Mouse (Mus musculus) MEL (cell line): ENCODE results near the gene Tmprss11a. TPM values are rescaled to one million over a fixed set of nuclear protein-coding genes. Genes with fewer than 3 reads are reported as not detected.

Source experiments
- DNase-seq: peaks from one replicate; pipeline ENCODE4 v3.0.0; 2011; ENCODE audit warnings: low read depth, low spot score
- H3K27ac ChIP-seq: 2 replicates; pipeline ENCODE4 v1.5.1; 2012; ENCODE audit warnings: low read depth, mild to moderate bottlenecking, control low read depth, low read length, moderate library complexity; ENCODE audit not compliant: control insufficient read depth
- H3K27me3 ChIP-seq, 2 experiments: fragments of 150-350 bp in 1 of 2; sonication (generic) in 1 of 2; 2 replicates each; pipeline ENCODE4 v1.6.1; 2012; ENCODE audit warnings: low read length in 2 of 2, mild to moderate bottlenecking in 2 of 2, improper control_type of control experiment in 1 of 2, moderate library complexity in 1 of 2; ENCODE audit not compliant: insufficient read depth in 2 of 2, control insufficient read depth in 1 of 2
- H3K36me3 ChIP-seq, 2 experiments: 2 replicates each; pipeline ENCODE4 v1.6.1; 2012 to 2014; ENCODE audit warnings: low read length in 2 of 2, improper control_type of control experiment in 1 of 2, inconsistent platforms in 1 of 2, mild to moderate bottlenecking in 1 of 2; ENCODE audit not compliant: insufficient read depth in 2 of 2, control insufficient read depth in 1 of 2
- H3K4me1 ChIP-seq, 2 experiments: fragments of 150-350 bp in 1 of 2; sonication (generic) in 1 of 2; 2 replicates each; pipeline ENCODE4 v1.6.1; 2012; ENCODE audit warnings: low read length in 2 of 2, improper control_type of control experiment in 1 of 2, mild to moderate bottlenecking in 1 of 2; ENCODE audit not compliant: insufficient read depth in 2 of 2, control insufficient read depth in 1 of 2
- H3K4me3 ChIP-seq, 2 experiments: fragments of 150-350 bp in 1 of 2; sonication (generic) in 1 of 2; 2 replicates each; pipeline ENCODE4 v1.5.1; 2012; ENCODE audit warnings: low read depth in 2 of 2, low read length in 2 of 2, mild to moderate bottlenecking in 2 of 2, moderate library complexity in 2 of 2, control low read depth in 1 of 2, improper control_type of control experiment in 1 of 2; ENCODE audit not compliant: control insufficient read depth in 1 of 2, insufficient read depth in 1 of 2
- H3K79me2 ChIP-seq: 2 replicates; pipeline ENCODE4 v1.6.1; 2012; ENCODE audit warnings: mild to moderate bottlenecking, low read length, moderate library complexity; ENCODE audit not compliant: control insufficient read depth, poor library complexity, insufficient read depth
- H3K9ac ChIP-seq: 2 replicates; pipeline ENCODE4 v1.6.1; 2012; ENCODE audit warnings: low read depth, mild to moderate bottlenecking, control low read depth, low read length, moderate library complexity; ENCODE audit not compliant: control insufficient read depth, poor library complexity, severe bottlenecking
- H3K9me3 ChIP-seq: fragments of 150-350 bp; sonication (generic); replicated peaks from 2 replicates; pipeline ENCODE4 v1.6.1; 2012; ENCODE audit warnings: mild to moderate bottlenecking, low read length, improper control_type of control experiment, moderate library complexity; ENCODE audit not compliant: insufficient read depth
- BHLHE40 ChIP-seq: IDR thresholded peaks from 2 replicates; pipeline ENCODE4 v1.6.1; 2012; ENCODE audit warnings: low read depth, mild to moderate bottlenecking, inconsistent platforms, low read length, improper control_type of control experiment, borderline replicate concordance
- CHD2 ChIP-seq: IDR thresholded peaks from 2 replicates; pipeline ENCODE4 v1.6.1; 2011; ENCODE audit warnings: low read length, improper control_type of control experiment
- CTCF ChIP-seq, 3 experiments: IDR thresholded peaks in 2 of 3; conservative IDR thresholded peaks in 1 of 3; 2 replicates each; pipeline ENCODE4 v1.5.1; 2011 to 2012; ENCODE audit warnings: low read length in 3 of 3, low read depth in 2 of 3, mild to moderate bottlenecking in 2 of 3, improper control_type of control experiment in 1 of 3, inconsistent platforms in 1 of 3, mixed read lengths in 1 of 3, moderate library complexity in 1 of 3; ENCODE audit not compliant: control insufficient read depth in 1 of 3, insufficient read depth in 1 of 3, poor library complexity in 1 of 3, severe bottlenecking in 1 of 3
- ELF1 ChIP-seq: IDR thresholded peaks from 2 replicates; pipeline ENCODE4 v1.6.1; 2014; ENCODE audit warnings: low read depth, mild to moderate bottlenecking, inconsistent platforms, low read length, improper control_type of control experiment, moderate library complexity
- EP300 ChIP-seq, 2 experiments: IDR thresholded peaks; 2 replicates each; pipeline ENCODE4 v1.6.1; 2011; ENCODE audit warnings: improper control_type of control experiment in 2 of 2, low read length in 2 of 2, low read depth in 1 of 2, mild to moderate bottlenecking in 1 of 2
- ETS1 ChIP-seq: IDR thresholded peaks from 2 replicates; pipeline ENCODE4 v1.6.1; 2012; ENCODE audit warnings: low read depth, mild to moderate bottlenecking, inconsistent platforms, low read length, improper control_type of control experiment, moderate library complexity
- GATA1 ChIP-seq: IDR thresholded peaks from 2 replicates; pipeline ENCODE4 v1.6.1; 2011; ENCODE audit warnings: low read depth, low read length, improper control_type of control experiment
- HCFC1 ChIP-seq: IDR thresholded peaks from 2 replicates; pipeline ENCODE4 v1.6.1; 2012; ENCODE audit warnings: low read depth, mild to moderate bottlenecking, inconsistent platforms, low read length, improper control_type of control experiment, moderate library complexity
- MEF2A ChIP-seq: IDR thresholded peaks from 2 replicates; pipeline ENCODE4 v1.6.1; 2014; ENCODE audit warnings: low read depth, mild to moderate bottlenecking, inconsistent platforms, low read length, improper control_type of control experiment; ENCODE audit not compliant: poor library complexity, insufficient replicate concordance, severe bottlenecking; ENCODE audit errors: extremely low read depth
- MXI1 ChIP-seq: IDR thresholded peaks from 2 replicates; pipeline ENCODE4 v1.6.1; 2011; ENCODE audit warnings: mild to moderate bottlenecking, low read depth, low read length, improper control_type of control experiment
- MYC ChIP-seq: IDR thresholded peaks from 2 replicates; pipeline ENCODE4 v1.6.1; 2011; ENCODE audit warnings: low read depth, mild to moderate bottlenecking, low read length, improper control_type of control experiment, moderate library complexity
- NRF1 ChIP-seq: IDR thresholded peaks from 2 replicates; pipeline ENCODE4 v1.6.1; 2014; ENCODE audit warnings: low read depth, mild to moderate bottlenecking, inconsistent platforms, low read length, improper control_type of control experiment, moderate library complexity; ENCODE audit not compliant: poor library complexity, insufficient read depth, severe bottlenecking
- POLR2AphosphoS2 ChIP-seq: IDR thresholded peaks from 2 replicates; pipeline ENCODE4 v1.6.1; 2011; ENCODE audit warnings: low read length, improper control_type of control experiment
- POLR2AphosphoS5 ChIP-seq: IDR thresholded peaks from 2 replicates; pipeline ENCODE4 v1.6.1; 2012; ENCODE audit warnings: low read depth, borderline replicate concordance, mild to moderate bottlenecking, inconsistent platforms, low read length, moderate library complexity, mixed read lengths
- RAD21 ChIP-seq: IDR thresholded peaks from 2 replicates; pipeline ENCODE4 v1.6.1; 2011; ENCODE audit warnings: mild to moderate bottlenecking, low read depth, low read length, improper control_type of control experiment
- RCOR1 ChIP-seq: IDR thresholded peaks from 2 replicates; pipeline ENCODE4 v1.6.1; 2012; ENCODE audit warnings: low read depth, mild to moderate bottlenecking, inconsistent platforms, low read length, improper control_type of control experiment
- SMC3 ChIP-seq: IDR thresholded peaks from 2 replicates; pipeline ENCODE4 v1.6.1; 2011; ENCODE audit warnings: low read depth, low read length, improper control_type of control experiment
- TCF12 ChIP-seq: IDR thresholded peaks from 2 replicates; pipeline ENCODE4 v1.6.1; 2014; ENCODE audit warnings: low read depth, mild to moderate bottlenecking, inconsistent platforms, low read length, improper control_type of control experiment, moderate library complexity
- USF1 ChIP-seq: IDR thresholded peaks from 2 replicates; pipeline ENCODE4 v1.6.1; 2014; ENCODE audit warnings: low read depth, mild to moderate bottlenecking, inconsistent platforms, low read length, improper control_type of control experiment, moderate library complexity
- ZC3H11A ChIP-seq: IDR thresholded peaks from 2 replicates; pipeline ENCODE4 v1.6.1; 2012; ENCODE audit warnings: low read depth, mild to moderate bottlenecking, inconsistent platforms, low read length, improper control_type of control experiment
- ZKSCAN1 ChIP-seq: IDR thresholded peaks from 2 replicates; pipeline ENCODE4 v1.6.1; 2012; ENCODE audit warnings: low read depth, mild to moderate bottlenecking, inconsistent platforms, low read length, improper control_type of control experiment, moderate library complexity
- ZNF384 ChIP-seq: IDR thresholded peaks from 2 replicates; pipeline ENCODE4 v1.6.1; 2012; ENCODE audit warnings: low read depth, mild to moderate bottlenecking, inconsistent platforms, low read length, improper control_type of control experiment
- polyA plus RNA-seq, 2 experiments: library from polyadenylated mRNA; stranded (reverse) in 1 of 2; unstranded in 1 of 2; fragments of >175 nt in 1 of 2; fragments of >200 nt in 1 of 2; gene quantifications; 2 replicates each; pipeline versions ENCODE4 v1.2.1 to v1.2.4; 2012; ENCODE audit warnings: low replicate concordance in 2 of 2, low read depth in 1 of 2; ENCODE audit not compliant: insufficient read length in 2 of 2, insufficient read depth in 1 of 2, missing spikeins in 1 of 2
- total RNA-seq: library from RNA; depleted of rRNA; stranded (reverse); fragments of 300-350 nt; gene quantifications from 2 replicates; pipeline ENCODE4 v1.2.3, GENCODE M21; 2012

Tmprss11a gene
- total and polyA plus RNA-seq, 3 experiments = not detected

DNA sequence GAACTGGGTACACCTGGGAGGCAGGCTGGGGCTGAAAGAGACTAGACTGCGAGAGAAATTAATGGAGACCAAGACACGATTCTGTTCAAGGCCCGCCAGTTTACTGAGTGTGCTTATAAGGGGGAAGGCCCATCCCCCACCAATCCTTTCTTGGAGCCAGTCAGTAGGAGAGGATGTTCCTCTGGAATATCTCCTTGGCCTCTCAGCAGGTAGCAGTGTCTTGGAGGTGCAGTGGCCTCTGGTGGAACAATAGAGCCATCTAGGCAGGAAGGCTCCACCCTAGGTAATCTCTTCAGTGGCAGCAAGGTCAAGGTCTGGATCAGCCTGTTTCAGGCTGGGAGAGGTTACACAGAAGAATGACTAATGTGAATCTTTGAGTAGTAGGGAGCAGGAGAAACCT, 61.6 kb downstream of the Tmprss11a start:
- no peaks in the 10 kb centered on the region for H3K27me3 ChIP-seq
- DNase-seq = no peak
- no peak for TF ChIP-seq ELF1
- TF ChIP-seq CHD2 = no peak
- no peak for TF ChIP-seq POLR2AphosphoS5
- no peak for TF ChIP-seq BHLHE40
- no peak for TF ChIP-seq MEF2A
- TF ChIP-seq USF1 = no peak
- no peak for TF ChIP-seq ETS1
- no peak for TF ChIP-seq ZNF384
- TF ChIP-seq, all 39 proteins: peak for 0

DNA sequence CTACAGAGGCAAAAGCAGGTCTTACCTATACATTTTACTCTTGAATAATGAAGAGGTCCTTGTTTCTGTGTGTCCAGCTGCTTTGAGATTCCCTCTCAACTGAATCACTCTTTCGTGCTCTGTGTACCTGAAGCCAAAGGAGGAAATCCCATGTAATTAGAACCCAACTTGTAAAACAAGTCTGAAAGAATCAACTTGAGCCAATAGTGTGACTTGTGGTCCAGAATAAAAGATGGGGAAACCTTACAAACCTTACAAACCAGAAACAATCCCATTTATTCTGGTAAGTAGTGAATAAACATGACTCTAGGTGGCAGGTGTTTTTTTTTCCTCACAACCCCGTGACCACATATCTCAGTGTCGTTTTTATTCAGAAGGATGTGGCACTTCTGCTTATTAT, 95.5 kb downstream of the Tmprss11a start, which contains the start of gene Tmprss11d:
Gene Tmprss11d (minus strand): TSS at position 101 of the 400 bp plus-strand sequence.
- Histone ChIP-seq H3K27me3 (no peaks in the 10 kb centered on the region), H3K36me3 (no peaks in the 10 kb centered on the region), H3K4me1 (no peaks in the 10 kb centered on the region), H3K9me3 (no peaks in the 10 kb centered on the region), H3K9ac (no peak within 1 kb of the TSS), H3K27ac (no peak within 1 kb of the TSS), H3K4me3 (no peak within 1 kb of the TSS)
- no peak for DNase-seq
- no peak for TF ChIP-seq SMC3
- TF ChIP-seq MXI1 = no peak
- no peak for TF ChIP-seq ZC3H11A
- no peak for TF ChIP-seq EP300 (IDR thresholded peaks at IDR 0.05; ENCODE audit: low read depth in 1 of 2, low read length in 2 of 2)
- TF ChIP-seq POLR2AphosphoS2 = no peak
- TF ChIP-seq ZNF384 = no peak
- TF ChIP-seq RCOR1 = no peak
- TF ChIP-seq RAD21 = no peak
- TF ChIP-seq NRF1 = no peak
- no peak for TF ChIP-seq ZKSCAN1
- no peak for TF ChIP-seq HCFC1
- TF ChIP-seq POLR2AphosphoS5 = no peak
- TF ChIP-seq TCF12 = no peak
- TF ChIP-seq ETS1 = no peak
- TF ChIP-seq MYC = no peak
- TF ChIP-seq CTCF (IDR thresholded peaks at IDR 0.05 in 2 of 3, conservative IDR thresholded peaks at IDR 0.05 in 1 of 3; ENCODE audit: control insufficient read depth in 1 of 3, insufficient read depth in 1 of 3, low read depth in 2 of 3, low read length in 3 of 3, poor library complexity in 1 of 3, severe bottlenecking in 1 of 3) = no peak
- no peak for TF ChIP-seq ELF1
- TF ChIP-seq GATA1 = no peak
- TF ChIP-seq, all 39 proteins: peak for 0
- no peaks in the 10 kb centered on the region for H3K79me2 ChIP-seq

More for the DNA sequence above, 61.6 kb downstream of the Tmprss11a start:
- Histone ChIP-seq H3K9ac (no peak overlapping the region), H3K36me3 (no peaks in the 10 kb centered on the region), H3K27ac (no peak overlapping the region), H3K9me3 (no peaks in the 10 kb centered on the region), H3K4me1 (no peaks in the 10 kb centered on the region), H3K4me3 (no peak overlapping the region), H3K79me2 (no peaks in the 10 kb centered on the region)
